Mouse (Mus musculus): ENCODE data around the gene Ccl11.

Gene Ccl11

GRCm38 (mm10) chr11:82057646-82058045, at the start of gene Ccl11:
Gene Ccl11 (plus strand): TSS chr11:82057823.
- no peak for DNase-seq

- DNase-seq, result no peak
These were observed 47.5 kb upstream of the Ccl11 start for GRCm38 (mm10) chr11:82010115-82010514.

DNA sequence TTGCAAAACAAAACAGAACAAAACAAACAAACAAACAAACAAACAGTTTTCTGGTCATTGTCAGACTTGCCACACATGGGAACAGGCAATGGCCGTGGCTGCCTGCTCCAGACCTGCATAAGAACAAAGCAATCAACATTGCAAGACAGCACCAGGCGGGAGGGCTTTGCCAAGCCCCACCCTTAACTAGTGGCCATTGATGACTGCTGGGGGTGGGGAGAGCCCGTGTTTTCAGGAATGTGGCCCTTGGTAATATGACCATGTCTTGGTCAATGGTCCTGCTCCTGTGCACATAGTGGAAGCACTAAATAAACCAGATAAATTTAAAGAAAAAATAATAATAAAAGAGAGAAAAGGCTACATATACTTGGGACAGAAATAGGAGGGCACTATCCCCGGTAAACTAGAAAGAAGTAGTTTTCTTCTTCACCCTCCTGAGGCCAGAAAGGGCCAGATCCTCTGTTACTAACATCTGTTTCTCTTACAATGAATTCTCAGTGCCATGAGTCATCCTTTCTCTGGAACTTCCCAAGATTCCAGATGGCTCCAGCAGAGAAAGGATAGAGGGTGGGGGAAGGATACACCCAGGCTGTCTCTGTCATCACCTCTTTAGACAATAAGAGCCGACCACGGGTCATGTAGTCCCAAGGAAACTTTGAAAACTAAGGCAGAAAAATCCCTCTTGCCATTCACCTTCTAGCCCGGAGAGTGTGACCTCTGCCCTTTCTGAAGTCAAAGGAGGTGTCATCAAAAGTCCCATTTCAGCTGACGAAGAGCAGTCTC, 46.0 kb upstream of the Ccl11 start:
- no peak for DNase-seq

DNA sequence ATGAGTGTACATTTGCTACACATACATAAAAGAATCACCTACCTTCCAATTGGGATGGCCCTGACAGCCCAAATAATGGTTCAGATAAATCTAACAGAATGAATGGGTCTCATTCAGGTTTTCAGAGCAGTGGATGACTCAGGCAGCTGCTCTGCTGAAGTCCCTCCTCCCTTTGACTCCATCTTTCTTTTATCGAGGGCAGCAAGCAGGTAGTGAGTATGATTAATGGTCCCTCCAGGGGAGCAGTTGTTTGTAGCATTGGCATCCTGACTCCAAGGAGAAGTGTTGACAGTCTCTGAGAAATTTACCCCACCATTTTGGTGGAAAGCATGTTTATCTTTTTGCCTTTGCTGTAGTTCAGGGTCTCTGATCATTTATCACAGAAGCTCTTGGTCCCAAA, 43.9 kb upstream of the Ccl11 start:
- DNase-seq, result no peak

DNA sequence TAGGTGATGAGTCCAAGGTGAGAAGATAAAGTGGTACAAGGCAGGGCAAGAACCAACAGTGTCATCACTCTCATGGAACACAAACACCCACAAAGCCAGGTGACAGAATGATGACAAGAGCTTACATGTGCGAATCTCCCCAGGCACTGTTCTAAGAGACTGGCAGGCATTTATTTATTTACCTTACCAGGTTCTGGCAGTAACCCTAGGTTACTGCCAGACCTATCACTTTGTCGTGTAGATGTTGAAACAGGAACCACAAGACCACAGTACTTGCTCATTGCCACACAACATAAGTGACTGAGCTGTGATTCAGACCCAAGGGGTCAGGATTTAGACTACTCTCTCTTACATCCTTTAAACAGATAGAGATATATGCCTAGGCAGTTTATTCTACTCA, 42.6 kb upstream of the Ccl11 start:
- DNase-seq, result no peak

DNA sequence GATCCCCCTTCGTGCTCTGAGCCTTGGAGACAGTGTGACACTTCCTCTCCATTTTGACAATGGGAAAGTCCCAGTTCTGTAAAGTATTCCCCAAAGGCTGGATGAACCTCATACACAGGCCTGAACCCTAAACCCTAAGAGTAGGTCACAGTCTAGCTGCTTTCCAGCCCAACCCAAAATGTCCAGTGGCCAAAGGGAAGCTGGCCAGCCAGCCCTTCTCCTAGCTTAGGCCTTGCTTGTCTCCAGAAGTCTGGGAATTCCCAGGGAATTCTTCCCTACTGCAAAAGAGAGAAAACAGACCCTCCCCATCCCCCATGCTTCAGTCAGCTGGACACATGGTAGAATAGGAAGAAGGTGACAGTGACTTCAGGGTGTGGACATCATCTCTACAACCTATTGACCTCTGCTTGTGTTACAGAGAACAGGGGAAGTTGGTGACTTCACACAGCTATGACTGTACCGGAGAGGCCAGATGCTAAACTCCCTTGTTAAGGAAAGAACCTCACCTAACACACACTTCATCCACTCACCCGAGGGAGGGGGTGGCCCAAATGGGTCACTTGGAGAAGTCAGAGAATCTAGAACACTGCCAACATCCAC, 41.3 kb upstream of the Ccl11 start:
- no peak for DNase-seq

DNA sequence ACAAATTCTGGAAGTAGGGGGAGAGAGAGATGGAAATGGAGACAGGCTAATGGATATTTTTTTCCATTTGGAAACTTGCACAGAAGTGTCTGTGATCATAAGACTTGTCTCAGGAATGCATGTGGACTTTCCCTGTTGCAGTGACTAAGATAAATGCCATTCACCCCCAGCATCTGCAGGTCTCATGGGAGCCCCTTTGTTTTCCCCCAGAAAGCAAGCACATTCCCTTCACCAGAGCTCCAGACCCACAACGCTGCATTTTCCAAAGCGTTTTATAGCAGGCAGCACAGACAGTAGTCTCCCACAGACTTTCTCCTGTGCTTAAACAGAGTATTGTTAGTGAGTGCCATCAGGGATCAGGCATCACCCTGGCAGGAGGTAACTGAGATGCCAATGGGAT, 38.2 kb upstream of the Ccl11 start:
- DNase-seq, result no peak

DNA sequence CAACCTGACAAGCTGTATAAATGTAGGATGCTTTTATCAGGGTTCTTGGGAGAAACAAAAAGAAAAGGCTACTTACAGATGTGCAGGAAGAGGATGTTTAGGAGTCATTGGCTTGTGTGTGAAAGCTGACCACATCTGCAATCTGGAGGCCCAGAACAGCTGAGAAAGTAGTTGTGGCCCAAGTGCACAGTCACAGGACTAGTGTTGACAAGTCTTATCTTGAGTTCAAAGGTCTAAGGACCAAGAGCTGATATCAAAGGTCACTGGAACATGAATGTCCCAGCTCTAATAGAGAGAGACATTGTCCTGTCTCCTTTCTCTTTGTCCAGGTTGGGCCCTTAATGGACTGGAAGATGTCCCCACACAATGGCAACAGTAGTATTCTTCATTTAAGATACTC, 37.8 kb upstream of the Ccl11 start:
- no peak for DNase-seq

DNA sequence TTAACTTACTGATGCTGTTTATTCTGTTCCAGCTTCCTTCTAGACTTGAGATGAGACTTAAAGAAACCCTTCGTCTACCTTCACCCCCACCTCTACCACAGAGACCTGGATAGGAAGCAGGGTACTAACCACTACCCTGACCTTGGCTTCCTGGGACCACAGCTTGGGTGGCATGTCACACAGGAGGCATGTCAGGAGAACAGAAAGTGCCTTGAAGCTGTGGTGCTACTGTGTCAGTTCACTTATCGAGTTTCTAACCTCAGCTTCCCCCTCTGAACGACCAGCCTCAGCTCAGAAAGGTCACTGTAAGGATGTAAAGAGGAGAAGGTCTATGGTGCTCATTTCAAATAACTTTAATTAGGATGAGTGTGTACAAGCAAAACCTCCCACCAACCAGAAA, 36.2 kb upstream of the Ccl11 start:
- no peak for DNase-seq

GRCm38 (mm10) chr11:82022504-82023056, 35.0 kb upstream of the Ccl11 start:
- no peak for DNase-seq

GRCm38 (mm10) chr11:82023769-82024168, 33.9 kb upstream of the Ccl11 start:
- DNase-seq, result no peak

GRCm38 (mm10) chr11:82030171-82030570, 27.5 kb upstream of the Ccl11 start:
- DNase-seq, result no peak

DNA sequence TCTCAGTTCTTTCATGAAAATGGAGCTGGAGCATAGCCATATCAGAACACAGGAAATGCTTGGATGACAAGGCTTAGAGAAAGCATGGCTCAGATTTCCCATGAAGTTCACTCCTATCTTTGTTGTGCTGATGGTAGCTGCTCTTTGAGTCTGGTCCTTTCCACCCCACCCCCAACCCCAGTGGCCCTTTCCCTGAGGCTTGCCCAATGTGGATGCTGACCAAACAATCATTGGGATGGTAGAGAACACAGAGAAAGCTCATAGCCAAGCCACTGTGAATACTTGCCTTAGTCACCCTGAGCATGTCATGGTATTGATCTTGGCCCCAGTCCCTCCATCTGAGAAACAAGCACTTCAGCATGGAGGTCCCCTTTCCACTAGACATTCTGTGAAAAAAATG, 25.5 kb upstream of the Ccl11 start:
- DNase-seq, result no peak

GRCm38 (mm10) chr11:82032678-82033344, 24.8 kb upstream of the Ccl11 start:
- DNase-seq, result peak in 1 of 2 experiments; percentile 26

GRCm38 (mm10) chr11:82034446-82034845, 23.2 kb upstream of the Ccl11 start:
- DNase-seq, result no peak

GRCm38 (mm10) chr11:82035356-82035755, 22.3 kb upstream of the Ccl11 start, which contains the start of gene Ccl2:
Gene Ccl2 (plus strand): TSS chr11:82035571.
- peak; percentile 83 to 89 for DNase-seq

DNA sequence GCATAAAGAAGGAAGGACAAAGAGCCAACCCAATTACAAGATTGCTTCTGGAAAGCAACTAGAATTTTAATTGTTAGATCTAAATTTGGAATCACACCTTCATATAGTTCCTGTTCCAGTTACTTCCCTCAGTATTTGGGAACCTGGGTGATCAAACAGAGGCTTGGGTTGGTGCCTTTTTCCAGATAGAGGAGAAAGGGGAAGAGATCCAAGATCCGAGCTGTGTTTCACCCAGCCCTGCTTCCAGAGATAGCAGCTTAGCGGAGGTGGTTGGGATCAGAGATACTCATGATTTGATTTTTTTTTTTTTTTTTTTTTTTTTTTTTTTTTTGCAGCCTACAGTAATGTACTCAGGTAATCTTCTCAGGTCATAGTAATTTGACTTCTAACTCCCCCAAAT, 21.8 kb upstream of the Ccl11 start:
- DNase-seq, result no peak

- DNase-seq, result no peak
These were observed 19.1 kb upstream of the Ccl11 start, which contains the start of gene Gm17268 for GRCm38 (mm10) chr11:82038535-82038934. Gene Gm17268 (minus strand): TSS chr11:82038562.

GRCm38 (mm10) chr11:82039132-82039660, 18.4 kb upstream of the Ccl11 start:
- DNase-seq, result peak in 1 of 2 experiments; percentile 18

DNA sequence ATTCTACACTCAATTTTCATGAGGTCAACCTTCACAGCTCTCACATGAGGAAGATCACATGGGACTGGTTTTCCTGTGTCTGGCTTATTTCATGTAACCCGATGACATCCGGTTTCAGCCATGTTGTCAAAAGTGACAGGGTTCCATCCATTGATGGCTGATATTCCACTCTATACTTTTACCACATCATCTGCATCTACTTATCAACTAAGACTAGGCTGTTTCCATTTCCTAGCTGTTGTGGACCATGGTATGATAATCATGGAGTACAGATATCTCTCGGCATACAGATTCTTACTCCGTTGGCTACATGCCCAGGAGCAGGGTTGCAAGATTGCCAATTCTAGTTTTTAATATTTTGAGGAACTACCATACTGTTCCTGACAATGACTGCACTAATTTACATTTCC, 15.9 kb upstream of the Ccl11 start:
- peak in 1 of 2 experiments; percentile 36 for DNase-seq

DNA sequence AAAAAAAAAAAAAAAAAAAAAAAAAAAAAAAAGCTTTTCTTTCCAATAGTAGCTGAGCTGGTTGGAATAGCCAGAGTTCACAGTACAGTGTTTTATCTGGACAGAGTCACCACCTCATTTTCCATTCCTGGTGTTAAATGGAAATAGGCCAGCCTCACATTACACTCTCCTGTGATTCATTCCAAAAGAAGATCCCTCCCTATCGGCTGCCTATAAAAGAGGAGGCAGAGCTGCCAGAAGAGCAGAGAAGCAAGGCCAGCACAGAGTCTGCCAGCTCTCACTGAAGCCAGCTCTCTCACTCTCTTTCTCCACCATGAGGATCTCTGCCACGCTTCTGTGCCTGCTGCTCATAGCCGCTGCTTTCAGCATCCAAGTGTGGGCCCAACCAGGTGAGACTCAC, 12.2 kb upstream of the Ccl11 start, which contains the start of gene Ccl7:
Ccl7 (plus strand) TSS at position 242 of the 400 bp plus-strand sequence.
- peak; percentile 76 to 80 for DNase-seq

DNA sequence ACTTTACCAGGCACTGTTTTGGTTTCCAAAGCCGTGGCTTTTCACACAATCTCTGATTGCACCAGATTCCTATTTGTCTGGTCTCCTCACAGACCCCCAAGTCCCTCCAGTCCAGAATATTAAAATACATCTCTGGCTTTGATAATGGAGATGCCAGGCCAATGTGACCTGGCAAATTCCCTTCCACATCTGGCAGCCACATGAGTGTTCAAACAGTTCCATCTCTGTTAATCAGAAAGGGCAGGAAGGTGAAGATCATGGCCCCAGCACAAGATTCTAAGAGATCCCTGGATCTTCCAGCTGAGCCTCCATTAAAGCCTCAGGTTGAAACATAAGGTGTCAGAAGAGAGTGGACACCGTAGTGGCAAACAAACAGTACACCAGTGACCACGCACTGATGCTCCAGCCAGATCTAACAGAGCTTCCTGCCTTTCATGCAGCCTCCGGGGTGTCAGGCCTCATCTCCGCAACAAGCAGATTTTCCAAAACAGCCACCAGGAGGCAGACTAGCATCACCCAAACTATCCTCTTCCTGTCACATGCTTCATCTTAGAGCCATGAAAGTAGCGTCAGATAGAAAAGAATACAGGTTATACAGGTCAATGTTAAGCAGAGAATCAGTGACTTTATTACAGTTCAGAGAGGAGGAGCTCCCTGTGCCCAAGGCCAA, 9.7 kb upstream of the Ccl11 start:
- peak; percentile 51 to 54 for DNase-seq

DNA sequence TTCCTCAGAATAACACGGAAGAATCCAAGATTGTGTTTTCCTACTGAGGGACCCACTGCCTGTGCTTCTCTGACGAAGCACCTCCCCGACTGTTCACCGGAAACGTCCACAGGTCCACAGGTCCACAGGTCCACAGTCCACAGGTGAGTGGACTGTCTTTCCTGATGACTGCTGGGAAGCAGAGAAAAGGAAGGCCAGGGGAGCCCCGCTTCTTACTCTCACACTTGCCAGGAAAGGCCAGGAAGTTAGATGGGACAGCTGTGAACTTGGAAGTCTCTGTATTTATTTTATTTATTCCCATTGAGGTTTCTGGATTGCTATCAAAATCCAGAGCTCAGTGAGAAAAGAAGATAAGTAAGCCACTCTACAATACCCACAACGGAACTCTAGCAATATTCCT, 3.8 kb upstream of the Ccl11 start:
- DNase-seq, result no peak

Data from cerebellum, postnatal 10 days (tissue).